Mouse (Mus musculus): ENCODE measurements around the gene Il5.

- TF ChIP-seq TAL1 (IDR thresholded peaks at IDR 0.05; ENCODE audit: low read length) (no peak), GATA1 (IDR thresholded peaks at IDR 0.05; ENCODE audit: low read length) (no peak)
These were observed 38.3 kb downstream of the Il5 start for GRCm38 (mm10) chr11:53758791-53759351.
